Mouse (Mus musculus): ENCODE measurements around the gene Atp1a4. TPM values are rescaled to one million over a fixed set of nuclear protein-coding genes. Genes with fewer than 3 reads are reported as not detected.
A peak's percentile ranks its signal among the peaks of the same experiment; 100 is the strongest.
"Not testable (repeated sequence)": the region's sequence is repeated elsewhere in the genome, so short reads cannot be mapped to it uniquely, and the experiment has no call there.

The Atp1a4 gene
- polyA plus RNA-seq, 1 experiment: 1.2 TPM

DNA sequence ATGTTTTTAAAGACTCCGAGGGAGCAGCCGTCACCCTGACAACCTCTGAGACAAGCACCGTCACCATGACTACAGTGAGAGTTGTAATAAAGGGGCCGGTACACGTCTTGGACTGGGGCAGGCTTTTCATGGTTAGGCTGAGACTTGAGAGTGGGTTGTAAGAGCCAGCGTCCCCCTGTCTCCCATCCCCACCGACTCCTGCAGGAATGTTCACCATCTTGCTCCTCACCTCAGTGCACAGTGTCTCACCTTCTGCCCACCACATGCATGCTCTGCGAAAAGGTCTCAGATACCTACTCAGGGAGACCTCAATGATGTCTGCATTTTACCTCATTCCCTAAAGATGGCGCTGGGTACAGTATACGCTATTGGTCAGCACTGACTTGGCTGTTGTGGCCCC, 13.6 kb upstream of the Atp1a4 start:
- H3K4me3 ChIP-seq (replicated peaks; ENCODE audit: extremely low read depth, low read depth, low read length): no peak overlapping the region
- no peak for DNase-seq
- H3K4me1 ChIP-seq (ENCODE audit: control insufficient read depth, insufficient read depth, low read length): no peaks in the 10 kb centered on the region
- TF ChIP-seq CTCF (IDR thresholded peaks at IDR 0.05; ENCODE audit: insufficient read depth, low read length): no peak
- 0 out of 2 replicates have a peak, but pooled peaks have one; percentile 5 for TF ChIP-seq POLR2A (IDR thresholded peaks at IDR 0.05; ENCODE audit: borderline replicate concordance, extremely low read depth, low read depth, low read length)
- WGBS: 65% methylated on average over 10 of the region's 10 CpGs

GRCm38 (mm10) chr1:172271208-172271607, 13.0 kb upstream of the Atp1a4 start:
- no peak for DNase-seq
- TF ChIP-seq CTCF (IDR thresholded peaks at IDR 0.05; ENCODE audit: insufficient read depth, low read length) (no peak), POLR2A (IDR thresholded peaks at IDR 0.05; ENCODE audit: borderline replicate concordance, extremely low read depth, low read depth, low read length) (no peak)
- WGBS: 73% methylated on average over 3 of the region's 3 CpGs
- no peak overlapping the region for H3K4me3 ChIP-seq (replicated peaks; ENCODE audit: extremely low read depth, low read depth, low read length)
- no peaks in the 10 kb centered on the region for H3K4me1 ChIP-seq (ENCODE audit: control insufficient read depth, insufficient read depth, low read length)

GRCm38 (mm10) chr1:172261477-172262078, 3.4 kb upstream of the Atp1a4 start, which contains the start of gene Igsf8:
Igsf8 (plus strand) TSS chr1:172261641.
- WGBS: 79% methylated on average over 8 of the region's 8 CpGs
- no peak for TF ChIP-seq POLR2A (IDR thresholded peaks at IDR 0.05; ENCODE audit: borderline replicate concordance, extremely low read depth, low read depth, low read length)
- TF ChIP-seq CTCF (IDR thresholded peaks at IDR 0.05; ENCODE audit: insufficient read depth, low read length): no peak
- no peak for DNase-seq
- Histone ChIP-seq H3K4me3 (replicated peaks; ENCODE audit: extremely low read depth, low read depth, low read length) (no peak within 1 kb of the TSS), H3K4me1 (ENCODE audit: control insufficient read depth, insufficient read depth, low read length) (no peaks in the 10 kb centered on the region)

DNA sequence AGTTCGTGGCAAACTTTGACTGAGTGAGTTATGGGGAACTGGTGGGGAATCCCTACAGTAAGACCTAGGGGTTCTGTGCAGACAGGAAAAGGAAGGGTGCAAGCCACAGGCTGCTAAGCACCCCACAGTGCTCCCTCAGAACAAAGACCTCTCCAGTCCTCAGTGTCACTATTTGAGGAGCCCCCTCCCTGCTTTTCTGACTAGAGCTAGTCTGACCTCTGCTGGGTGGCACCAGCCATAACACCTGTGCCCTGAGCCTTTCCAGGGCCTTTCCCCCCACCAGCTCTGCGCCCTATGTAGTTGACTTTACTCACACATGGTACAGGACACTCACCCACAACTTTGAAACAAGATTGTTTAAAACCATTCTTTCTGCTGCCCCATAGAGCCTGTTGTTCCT, 10.5 kb downstream of the Atp1a4 start:
- DNase-seq: no peak
- no peaks in the 10 kb centered on the region for H3K4me1 ChIP-seq (ENCODE audit: control insufficient read depth, insufficient read depth, low read length)
- 50% methylated on average over 2 of the region's 2 CpGs for WGBS
- H3K4me3 ChIP-seq (replicated peaks; ENCODE audit: extremely low read depth, low read depth, low read length): no peak overlapping the region
- peak; percentile 53 for TF ChIP-seq CTCF (IDR thresholded peaks at IDR 0.05; ENCODE audit: insufficient read depth, low read length)
- TF ChIP-seq POLR2A (IDR thresholded peaks at IDR 0.05; ENCODE audit: borderline replicate concordance, extremely low read depth, low read depth, low read length): no peak

- Histone ChIP-seq H3K4me1 (ENCODE audit: control insufficient read depth, insufficient read depth, low read length) (no peaks in the 10 kb centered on the region), H3K4me3 (replicated peaks; ENCODE audit: extremely low read depth, low read depth, low read length) (no peak overlapping the region)
- TF ChIP-seq CTCF (IDR thresholded peaks at IDR 0.05; ENCODE audit: insufficient read depth, low read length) (no peak), POLR2A (IDR thresholded peaks at IDR 0.05; ENCODE audit: borderline replicate concordance, extremely low read depth, low read depth, low read length) (no peak)
- no peak for DNase-seq
- 68% methylated on average over 4 of the region's 4 CpGs for WGBS
Measured at GRCm38 (mm10) chr1:172247216-172247615, 11.0 kb downstream of the Atp1a4 start.

- not testable (repeated sequence) for H3K4me3 ChIP-seq (replicated peaks; ENCODE audit: extremely low read depth, low read depth, low read length); H3K4me1 ChIP-seq (ENCODE audit: control insufficient read depth, insufficient read depth, low read length); DNase-seq
- WGBS: 41% methylated on average over 23 of the region's 23 CpGs
Measured at GRCm38 (mm10) chr1:172244645-172245044, 13.6 kb downstream of the Atp1a4 start.

- Histone ChIP-seq H3K4me3 (replicated peaks; ENCODE audit: extremely low read depth, low read depth, low read length) (no peak overlapping the region), H3K4me1 (ENCODE audit: control insufficient read depth, insufficient read depth, low read length) (no peaks in the 10 kb centered on the region)
- TF ChIP-seq POLR2A (IDR thresholded peaks at IDR 0.05; ENCODE audit: borderline replicate concordance, extremely low read depth, low read depth, low read length): no peak
- TF ChIP-seq CTCF (IDR thresholded peaks at IDR 0.05; ENCODE audit: insufficient read depth, low read length): peak; percentile 36; the same call in 1 of the 2 replicates
- peak; percentile 28 for DNase-seq
- WGBS: 33% methylated on average over 16 of the region's 16 CpGs
Measured at GRCm38 (mm10) chr1:172243547-172244205, 14.5 kb downstream of the Atp1a4 start.

- no peak for DNase-seq
- 44% methylated on average over 2 of the region's 2 CpGs for WGBS
- Histone ChIP-seq H3K4me3 (replicated peaks; ENCODE audit: extremely low read depth, low read depth, low read length) (no peak overlapping the region), H3K4me1 (ENCODE audit: control insufficient read depth, insufficient read depth, low read length) (no peaks in the 10 kb centered on the region)
- TF ChIP-seq POLR2A (IDR thresholded peaks at IDR 0.05; ENCODE audit: borderline replicate concordance, extremely low read depth, low read depth, low read length): no peak
- TF ChIP-seq CTCF (IDR thresholded peaks at IDR 0.05; ENCODE audit: insufficient read depth, low read length): no peak
Measured at GRCm38 (mm10) chr1:172242401-172242800, 15.8 kb downstream of the Atp1a4 start.

DNA sequence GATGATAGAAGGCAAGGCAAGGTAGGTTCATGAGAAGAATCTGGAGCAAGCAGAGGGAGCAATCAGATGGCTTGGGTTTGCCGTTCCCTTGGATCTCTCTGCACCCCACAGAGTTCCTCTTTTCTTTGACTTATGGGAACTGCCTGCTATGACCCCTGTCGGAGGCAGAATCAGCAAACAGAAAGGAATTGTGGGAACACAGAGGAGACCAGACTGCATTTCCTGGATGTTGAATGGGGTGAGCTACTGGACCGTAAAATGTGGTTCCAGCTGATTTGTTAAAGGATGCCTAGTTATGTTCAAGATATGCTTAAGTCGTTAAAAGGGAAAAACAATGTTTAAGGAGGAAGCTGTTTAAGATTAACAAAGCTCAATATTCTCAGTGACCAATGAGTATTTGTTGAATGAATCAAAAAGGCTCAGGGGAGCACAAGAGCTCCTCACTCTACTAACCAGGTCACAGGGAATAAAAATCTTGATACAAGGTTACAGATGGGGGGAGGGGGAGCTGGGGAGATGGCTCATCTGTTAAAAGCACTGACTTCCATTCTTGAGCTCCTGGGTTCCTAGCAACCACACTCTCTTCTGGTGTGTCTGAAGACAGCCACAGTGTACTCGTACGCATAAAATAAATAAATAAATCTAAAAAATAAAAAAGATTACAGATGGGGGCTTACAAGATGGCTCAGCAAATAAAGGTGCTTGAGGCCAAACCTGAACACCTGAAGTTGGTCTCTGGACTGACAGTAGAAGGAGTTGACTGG, 17.1 kb downstream of the Atp1a4 start:
- H3K4me1 ChIP-seq (ENCODE audit: control insufficient read depth, insufficient read depth, low read length): no peaks in the 10 kb centered on the region
- no peak overlapping the region for H3K4me3 ChIP-seq (replicated peaks; ENCODE audit: extremely low read depth, low read depth, low read length)
- WGBS: 55% methylated on average over 6 of the region's 6 CpGs
- DNase-seq: no peak
- TF ChIP-seq CTCF (IDR thresholded peaks at IDR 0.05; ENCODE audit: insufficient read depth, low read length): no peak
- TF ChIP-seq POLR2A (IDR thresholded peaks at IDR 0.05; ENCODE audit: borderline replicate concordance, extremely low read depth, low read depth, low read length): no peak

Data from lung, adult 2 months (tissue).